Mouse (Mus musculus) brain, embryonic 14.5 days (tissue): ENCODE results near the gene Cradd.

Source experiments
- CTCF ChIP-seq: fragments of 200-500 bp; IDR thresholded peaks from 2 replicates; pipeline ENCODE4 v1.5.1; 2012; ENCODE audit warnings: inconsistent platforms, mild to moderate bottlenecking, moderate library complexity, borderline replicate concordance; ENCODE audit not compliant: insufficient read depth, insufficient read length; ENCODE audit errors: extremely low read depth
- POLR2A ChIP-seq: fragments of 200-500 bp; IDR thresholded peaks from 2 replicates; pipeline ENCODE4 v1.6.1; 2012; ENCODE audit warnings: mild to moderate bottlenecking, inconsistent platforms, borderline replicate concordance; ENCODE audit not compliant: poor library complexity, insufficient read depth, insufficient read length, severe bottlenecking; ENCODE audit errors: extremely low read depth

GRCm38 (mm10) chr10:95299010-95299807 lies 24.7 kb downstream of the Cradd start:
- no peak for TF ChIP-seq CTCF
- TF ChIP-seq POLR2A: no peak
